Mouse (Mus musculus) forebrain, embryonic 15.5 days (tissue): ENCODE measurements around the gene Rnaseh2c. TPM values are rescaled to one million over a fixed set of nuclear protein-coding genes. Genes with fewer than 3 reads are reported as not detected.

Experiments
- ATAC-seq: fragments of 200-750 bp; cut with Nextera tagmentation; replicated peaks from 2 replicates; pipeline ENCODE4 v1.8.0; 2017; ENCODE audit warnings: mild to moderate bottlenecking, moderate TSS enrichment, moderate library complexity
- H3K27ac ChIP-seq: fragments of 300-500 bp; sonication (generic); replicated peaks from 2 replicates; pipeline ENCODE4 v1.5.1; 2015; ENCODE audit warnings: mild to moderate bottlenecking, inconsistent platforms
- H3K27me3 ChIP-seq: fragments of 300-500 bp; sonication (generic); 2 replicates; pipeline ENCODE4 v1.6.1; 2015; ENCODE audit warnings: inconsistent platforms
- H3K36me3 ChIP-seq: fragments of 300-500 bp; sonication (generic); 2 replicates; pipeline ENCODE4 v1.6.1; 2015; ENCODE audit warnings: mild to moderate bottlenecking, inconsistent platforms
- H3K4me1 ChIP-seq: fragments of 300-500 bp; sonication (generic); 2 replicates; pipeline ENCODE4 v1.6.1; 2015; ENCODE audit warnings: inconsistent platforms
- H3K4me2 ChIP-seq: fragments of 300-500 bp; sonication (generic); replicated peaks from 2 replicates; pipeline ENCODE4 v1.6.1; 2015; ENCODE audit warnings: mild to moderate bottlenecking, inconsistent platforms
- H3K4me3 ChIP-seq: fragments of 300-500 bp; sonication (generic); 2 replicates; pipeline ENCODE4 v1.5.1; 2015; ENCODE audit warnings: mild to moderate bottlenecking, inconsistent platforms
- H3K9ac ChIP-seq: fragments of 300-500 bp; sonication (generic); replicated peaks from 2 replicates; pipeline ENCODE4 v1.6.1; 2015; ENCODE audit warnings: mild to moderate bottlenecking, inconsistent platforms
- H3K9me3 ChIP-seq: fragments of 300-500 bp; sonication (generic); 2 replicates; pipeline ENCODE4 v1.6.1; 2016; ENCODE audit warnings: inconsistent platforms
- WGBS: fragments of 180-500 bp; shearing (Covaris S2); methylation state at CpG from one replicate; pipeline ENCODE4 v1.1.7; 2015; ENCODE audit warnings: mixed read lengths; 5-methylcytosine and 5-hydroxymethylcytosine counted together
- polyA plus RNA-seq: library from polyadenylated mRNA; unstranded; fragments of >200 nt; fragmentation: Nextera tagmentation; extraction: Ambion mirVana; gene quantifications from 2 replicates; pipeline ENCODE4 v1.2.1, GENCODE M21; 2015

Gene Rnaseh2c
- polyA plus RNA-seq, 1 experiment from 2014 or later: 99.8 TPM

GRCm38 (mm10) chr19:5566316-5566715 is 35.4 kb upstream of the Rnaseh2c start:
- Histone ChIP-seq H3K4me2 (no peak overlapping the region), H3K9ac (no peak overlapping the region), H3K4me3 (0 out of 2 replicates have a peak overlapping the region, but pooled peaks have one; percentile 57), H3K27me3 (peaks cover 17% of the 10 kb centered on the region), H3K36me3 (no peaks in the 10 kb centered on the region), H3K27ac (no peak overlapping the region), H3K4me1 (peaks cover 17% of the 10 kb centered on the region), H3K9me3 (no peaks in the 10 kb centered on the region)
- 53% methylated on average over 5 of the region's 5 CpGs for WGBS
- no peak for ATAC-seq

- Histone ChIP-seq H3K36me3 (no peaks in the 10 kb centered on the region), H3K27ac (peak overlapping the region; percentile 85), H3K4me1 (peaks cover 17% of the 10 kb centered on the region), H3K27me3 (peaks cover 9% of the 10 kb centered on the region; the same call in 1 of the 2 replicates), H3K4me3 (peak overlapping the region; percentile 57), H3K9ac (peak overlapping the region; percentile 63), H3K4me2 (peak overlapping the region; percentile 93), H3K9me3 (no peaks in the 10 kb centered on the region)
- ATAC-seq: peak; percentile 44
- 3% methylated on average over 26 of the region's 26 CpGs for WGBS
Measured at GRCm38 (mm10) chr19:5567180-5567533, 34.5 kb upstream of the Rnaseh2c start.

- under 1% methylated on average over 102 of the region's 102 CpGs for WGBS
- H3K36me3 ChIP-seq: no peaks in the 10 kb centered on the region
- ATAC-seq: peak; percentile 87
Measured at GRCm38 (mm10) chr19:5567534-5568469, 33.9 kb upstream of the Rnaseh2c start, which contains the start of gene Ap5b1. Gene Ap5b1 (plus strand): TSS chr19:5568025.

GRCm38 (mm10) chr19:5568470-5569140 is 33.1 kb upstream of the Rnaseh2c start:
- peaks cover 17% of the 10 kb centered on the region for H3K4me1 ChIP-seq
- no peak overlapping the region for H3K27ac ChIP-seq
- H3K9ac ChIP-seq: peak overlapping the region; percentile 63
- peak overlapping the region; percentile 93 for H3K4me2 ChIP-seq
- no peaks in the 10 kb centered on the region; the same call in 1 of the 2 replicates for H3K27me3 ChIP-seq
- peak; percentile 21 for ATAC-seq
- H3K4me3 ChIP-seq: peak overlapping the region; percentile 57
- no peaks in the 10 kb centered on the region for H3K9me3 ChIP-seq
- 7% methylated on average over 27 of the region's 27 CpGs for WGBS
- no peaks in the 10 kb centered on the region for H3K36me3 ChIP-seq

More at GRCm38 (mm10) chr19:5567534-5568469, 33.9 kb upstream of the Rnaseh2c start, which contains the start of gene Ap5b1:
- H3K4me3 ChIP-seq: peak within 1 kb of the TSS; percentile 57
- H3K27ac ChIP-seq: peak within 1 kb of the TSS; percentile 85
- peak within 1 kb of the TSS; percentile 93 for H3K4me2 ChIP-seq
- peak within 1 kb of the TSS; percentile 63 for H3K9ac ChIP-seq
- H3K4me1 ChIP-seq: peaks cover 17% of the 10 kb centered on the region
- no peaks in the 10 kb centered on the region for H3K9me3 ChIP-seq
- H3K27me3 ChIP-seq: peaks cover 4% of the 10 kb centered on the region; the same call in 1 of the 2 replicates

- H3K27me3 ChIP-seq: no peaks in the 10 kb centered on the region; the same call in 1 of the 2 replicates
- no peaks in the 10 kb centered on the region for H3K9me3 ChIP-seq
- no peak overlapping the region for H3K27ac ChIP-seq
- WGBS: 91% methylated on average over 10 of the region's 10 CpGs
- H3K4me1 ChIP-seq: peaks cover 17% of the 10 kb centered on the region
- ATAC-seq: no peak
- no peaks in the 10 kb centered on the region for H3K36me3 ChIP-seq
- no peak overlapping the region for H3K4me2 ChIP-seq
- no peak overlapping the region for H3K9ac ChIP-seq
- H3K4me3 ChIP-seq: no peak overlapping the region
Measured at GRCm38 (mm10) chr19:5569521-5569920, 32.2 kb upstream of the Rnaseh2c start.

GRCm38 (mm10) chr19:5570353-5571246 is 31.1 kb upstream of the Rnaseh2c start:
- H3K9ac ChIP-seq: no peak overlapping the region
- no peak overlapping the region for H3K27ac ChIP-seq
- peaks cover 17% of the 10 kb centered on the region for H3K4me1 ChIP-seq
- no peaks in the 10 kb centered on the region for H3K27me3 ChIP-seq
- no peak overlapping the region for H3K4me2 ChIP-seq
- H3K36me3 ChIP-seq: no peaks in the 10 kb centered on the region
- 90% methylated on average over 32 of the region's 32 CpGs for WGBS
- no peaks in the 10 kb centered on the region for H3K9me3 ChIP-seq
- ATAC-seq: no peak
- no peak overlapping the region for H3K4me3 ChIP-seq

GRCm38 (mm10) chr19:5571831-5572230 is 29.8 kb upstream of the Rnaseh2c start:
- H3K4me1 ChIP-seq: peaks cover 15% of the 10 kb centered on the region
- H3K27ac ChIP-seq: no peak overlapping the region
- no peaks in the 10 kb centered on the region for H3K36me3 ChIP-seq
- 79% methylated on average over 5 of the region's 5 CpGs for WGBS
- no peak for ATAC-seq
- no peaks in the 10 kb centered on the region for H3K27me3 ChIP-seq
- H3K4me3 ChIP-seq: no peak overlapping the region
- H3K4me2 ChIP-seq: no peak overlapping the region
- no peak overlapping the region for H3K9ac ChIP-seq
- H3K9me3 ChIP-seq: no peaks in the 10 kb centered on the region

GRCm38 (mm10) chr19:5572331-5573125 is 29.1 kb upstream of the Rnaseh2c start:
- no peak overlapping the region for H3K9ac ChIP-seq
- H3K4me2 ChIP-seq: no peak overlapping the region
- no peaks in the 10 kb centered on the region for H3K27me3 ChIP-seq
- H3K9me3 ChIP-seq: no peaks in the 10 kb centered on the region
- ATAC-seq: no peak
- H3K4me3 ChIP-seq: no peak overlapping the region
- H3K4me1 ChIP-seq: peaks cover 9% of the 10 kb centered on the region
- 83% methylated on average over 19 of the region's 19 CpGs for whole genome bisulfite sequencing
- H3K27ac ChIP-seq: no peak overlapping the region
- no peaks in the 10 kb centered on the region for H3K36me3 ChIP-seq

GRCm38 (mm10) chr19:5575336-5575735 is 26.3 kb upstream of the Rnaseh2c start:
- no peaks in the 10 kb centered on the region for H3K9me3 ChIP-seq
- no peak for ATAC-seq
- no peaks in the 10 kb centered on the region for H3K27me3 ChIP-seq
- no peak overlapping the region for H3K4me3 ChIP-seq
- H3K4me1 ChIP-seq: no peaks in the 10 kb centered on the region
- H3K9ac ChIP-seq: no peak overlapping the region
- H3K4me2 ChIP-seq: no peak overlapping the region
- 100% methylated on average over 1 of the region's 1 CpGs for WGBS
- H3K27ac ChIP-seq: no peak overlapping the region
- no peaks in the 10 kb centered on the region for H3K36me3 ChIP-seq

- ATAC-seq: no peak
- Histone ChIP-seq H3K27ac (no peak overlapping the region), H3K9ac (no peak overlapping the region), H3K4me3 (no peak overlapping the region), H3K9me3 (no peaks in the 10 kb centered on the region), H3K36me3 (no peaks in the 10 kb centered on the region), H3K4me1 (no peaks in the 10 kb centered on the region), H3K27me3 (no peaks in the 10 kb centered on the region), H3K4me2 (no peak overlapping the region)
- WGBS: 73% methylated on average over 4 of the region's 4 CpGs
Measured at GRCm38 (mm10) chr19:5579971-5580370, 21.7 kb upstream of the Rnaseh2c start.

GRCm38 (mm10) chr19:5580776-5581175 is 20.9 kb upstream of the Rnaseh2c start:
- 89% methylated on average over 6 of the region's 6 CpGs for WGBS

More at GRCm38 (mm10) chr19:5580776-5581175, 20.9 kb upstream of the Rnaseh2c start:
- Histone ChIP-seq H3K9ac (no peak overlapping the region), H3K27me3 (no peaks in the 10 kb centered on the region), H3K27ac (no peak overlapping the region), H3K9me3 (no peaks in the 10 kb centered on the region), H3K36me3 (no peaks in the 10 kb centered on the region), H3K4me2 (no peak overlapping the region), H3K4me1 (no peaks in the 10 kb centered on the region), H3K4me3 (no peak overlapping the region)
- ATAC-seq: no peak
